Mouse (Mus musculus) thymus, postnatal 0 days (tissue): ENCODE measurements around the gene Tkfc. TPM values are rescaled to one million over a fixed set of nuclear protein-coding genes. Genes with fewer than 3 reads are reported as not detected.

ENCODE experiments used
- polyA plus RNA-seq: library from polyadenylated mRNA; unstranded; fragments of >200 nt; fragmentation: Nextera tagmentation; extraction: Ambion mirVana; gene quantifications from 2 replicates; pipeline ENCODE4 v1.2.1, GENCODE M21; 2015

Gene Tkfc
- polyA plus RNA-seq, 1 experiment from 2014 or later: 12.4 TPM

Other genes starting within 250 kb of the Tkfc start
- 0.23 and 0.60 TPM in 2 replicates for gene Syt7, start 216.6 kb downstream of the Tkfc start, polyA plus RNA-seq
- 0.08 and 0.17 TPM in 2 replicates for gene Lrrc10b, start 148.2 kb downstream of the Tkfc start, polyA plus RNA-seq
- gene Ppp1r32, start 122.7 kb downstream of the Tkfc start, polyA plus RNA-seq: 0.49 and 0.57 TPM in 2 replicates
- gene Cpsf7, start 80.4 kb downstream of the Tkfc start, polyA plus RNA-seq: 30.8 and 31.8 TPM in 2 replicates
- 70.1 and 73.0 TPM in 2 replicates for gene Sdhaf2, start 79.5 kb downstream of the Tkfc start, polyA plus RNA-seq
- gene Tmem216, start 49.4 kb downstream of the Tkfc start, polyA plus RNA-seq: 27.3 and 30.0 TPM in 2 replicates
- 31.9 and 33.2 TPM in 2 replicates for gene Cyb561a3, start 28.5 kb downstream of the Tkfc start, polyA plus RNA-seq
- 24.6 and 25.7 TPM in 2 replicates for gene Tmem138, start 28.3 kb downstream of the Tkfc start, polyA plus RNA-seq
- 148 and 156 TPM in 2 replicates for gene Ddb1, start 327 bp downstream of the Tkfc start, polyA plus RNA-seq
- gene Vwce, start 28.6 kb upstream of the Tkfc start, polyA plus RNA-seq: 1.2 and 2.2 TPM in 2 replicates
- 0.49 and 0.95 TPM in 2 replicates for gene Pga5, start 72.4 kb upstream of the Tkfc start, polyA plus RNA-seq
- 14.6 and 19.3 TPM in 2 replicates for gene Vps37c, start 83.1 kb upstream of the Tkfc start, polyA plus RNA-seq
- 116 and 132 TPM in 2 replicates for gene Cd5, start 133.3 kb upstream of the Tkfc start, polyA plus RNA-seq
- gene Cd6, start 224.4 kb upstream of the Tkfc start, polyA plus RNA-seq: 141 and 145 TPM in 2 replicates
- 2.4 and 3.3 TPM in 2 replicates for gene Slc15a3, start 234.1 kb upstream of the Tkfc start, polyA plus RNA-seq